Mouse (Mus musculus) gastrocnemius, postnatal 36 days (tissue): ENCODE measurements around the gene Opcml. TPM values are rescaled to one million over a fixed set of nuclear protein-coding genes. Genes with fewer than 3 reads are reported as not detected.

ENCODE experiments used
- DNase-seq, 2 experiments: peaks; one replicate each; pipeline ENCODE4 v3.0.0; 2022
- intact Hi-C: fragments of 180-260 bp; cut with DNase I; formaldehyde crosslinking; loops from one replicate; pipeline ENCODE4 v1.15.1; 2025
- total RNA-seq, 2 experiments: library from RNA; stranded (reverse); gene quantifications; 2 replicates each; pipeline ENCODE4 v1.2.3; 2021

Opcml gene
- total RNA-seq, 2 experiments from 2014 or later, result 1.0 to 1.5 TPM

DNA sequence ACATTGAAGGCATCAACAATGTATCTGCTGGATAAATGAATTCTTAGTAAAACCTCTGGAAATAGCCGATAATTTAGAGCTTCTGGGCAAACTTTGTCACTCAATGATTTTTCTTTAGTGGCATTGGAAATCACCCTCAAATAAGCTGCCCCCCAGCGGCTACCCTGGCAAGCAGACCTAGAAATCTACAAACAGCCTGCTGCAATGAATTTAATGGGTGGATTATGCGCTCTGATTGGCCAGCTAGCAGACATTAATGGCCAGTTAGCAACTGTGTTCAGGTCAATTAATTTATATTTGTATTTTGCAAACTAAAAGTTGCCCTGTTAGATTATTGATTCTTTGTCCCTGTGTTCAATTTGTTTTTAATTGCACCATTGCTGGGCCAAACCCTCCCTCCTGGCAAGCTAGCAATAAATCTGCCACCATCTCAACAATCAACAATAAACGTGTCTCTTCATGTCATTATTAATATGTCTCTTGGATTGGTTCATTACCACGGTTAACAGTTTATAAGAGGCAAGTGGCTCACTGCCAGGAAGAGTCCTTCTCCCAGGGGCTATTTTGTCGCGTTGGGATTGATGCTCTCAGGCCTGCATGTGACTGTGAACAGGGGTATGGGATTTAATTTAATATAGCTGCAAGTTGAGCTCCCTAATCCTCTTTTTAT is 896.5 kb downstream of the Opcml start:
- DNase-seq, result no peak
- intact Hi-C loops, result no loop called here

DNA sequence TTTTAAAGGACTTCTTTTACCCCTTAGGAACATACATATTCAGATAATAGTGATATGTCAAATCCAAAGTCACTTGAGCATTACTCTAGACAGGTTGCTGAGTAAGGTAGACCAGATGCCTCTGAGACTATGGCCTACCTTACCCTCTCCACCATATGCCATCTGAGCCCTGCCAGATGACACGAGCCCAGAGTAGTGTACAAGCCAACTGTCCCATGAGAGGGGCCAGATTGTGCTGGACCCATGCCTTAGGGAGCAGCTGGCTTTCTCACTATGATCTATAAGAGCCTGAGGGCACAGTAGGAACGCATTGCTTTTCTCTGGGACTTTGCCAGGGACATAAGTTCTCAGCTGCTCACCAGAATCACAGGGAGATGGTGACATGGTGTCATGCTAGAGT is 899.6 kb downstream of the Opcml start:
- intact Hi-C loops, result no loop called here
- DNase-seq, result no peak

DNA sequence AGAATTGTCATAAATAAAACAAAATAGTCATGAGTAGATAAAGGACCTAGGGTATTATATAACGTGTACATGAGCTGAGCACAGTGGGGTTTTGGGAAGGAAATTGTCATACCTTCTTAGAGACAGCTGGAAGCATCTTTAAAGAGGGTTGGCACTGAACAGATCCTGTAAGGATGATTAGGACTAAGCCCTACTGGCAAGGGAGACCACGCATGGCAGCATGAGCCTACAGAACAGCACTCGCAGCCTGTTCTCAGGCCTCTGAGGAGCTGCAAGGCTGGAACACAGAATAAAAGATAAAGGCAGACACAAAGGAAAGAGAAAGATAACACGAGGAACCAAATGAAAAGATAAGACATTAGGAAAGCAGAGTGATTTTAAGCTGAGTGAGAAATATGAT is 915.2 kb downstream of the Opcml start:
- DNase-seq, result no peak
- intact Hi-C loops, result no loop called here

DNA sequence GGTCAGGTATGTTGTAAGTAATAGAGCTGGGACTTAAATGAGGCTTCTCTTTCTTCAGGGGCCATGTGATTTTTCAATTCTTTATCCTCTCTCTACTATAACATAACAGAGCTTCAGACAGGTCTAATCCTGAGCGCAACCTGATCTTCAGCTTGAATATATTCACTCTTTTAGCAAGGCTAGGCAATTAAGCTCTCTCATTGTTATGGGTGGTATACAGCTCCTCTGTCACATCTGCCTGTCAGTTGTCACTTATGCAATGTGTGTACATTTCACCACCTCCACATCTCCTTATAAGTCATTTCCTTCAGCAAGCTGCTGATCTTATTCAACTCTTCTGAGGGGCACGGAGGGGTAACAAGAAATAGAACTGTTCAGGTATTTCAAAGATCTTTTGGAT is 924.0 kb downstream of the Opcml start:
- DNase-seq, result no peak
- intact Hi-C loops, result no loop called here

DNA sequence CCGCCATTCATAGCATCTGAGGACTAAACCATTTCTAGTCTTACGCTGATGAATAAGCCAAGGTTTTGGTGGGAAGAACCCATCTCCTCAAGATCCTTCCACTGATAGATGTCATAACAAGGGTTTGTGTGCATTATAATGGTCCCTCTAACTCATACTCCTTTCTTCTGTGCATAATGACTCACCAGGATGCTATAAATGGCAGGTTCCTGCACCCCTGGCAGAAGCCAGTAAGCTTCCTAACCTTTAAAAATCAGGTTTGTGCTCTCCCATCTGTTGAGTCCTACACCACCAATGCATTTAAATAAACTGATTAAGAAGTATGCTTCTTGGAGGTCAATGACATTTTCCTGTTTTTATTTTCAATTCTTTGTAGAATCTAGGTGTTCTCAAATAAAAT is 929.6 kb downstream of the Opcml start:
- intact Hi-C loops, result no loop called here
- DNase-seq, result no peak

DNA sequence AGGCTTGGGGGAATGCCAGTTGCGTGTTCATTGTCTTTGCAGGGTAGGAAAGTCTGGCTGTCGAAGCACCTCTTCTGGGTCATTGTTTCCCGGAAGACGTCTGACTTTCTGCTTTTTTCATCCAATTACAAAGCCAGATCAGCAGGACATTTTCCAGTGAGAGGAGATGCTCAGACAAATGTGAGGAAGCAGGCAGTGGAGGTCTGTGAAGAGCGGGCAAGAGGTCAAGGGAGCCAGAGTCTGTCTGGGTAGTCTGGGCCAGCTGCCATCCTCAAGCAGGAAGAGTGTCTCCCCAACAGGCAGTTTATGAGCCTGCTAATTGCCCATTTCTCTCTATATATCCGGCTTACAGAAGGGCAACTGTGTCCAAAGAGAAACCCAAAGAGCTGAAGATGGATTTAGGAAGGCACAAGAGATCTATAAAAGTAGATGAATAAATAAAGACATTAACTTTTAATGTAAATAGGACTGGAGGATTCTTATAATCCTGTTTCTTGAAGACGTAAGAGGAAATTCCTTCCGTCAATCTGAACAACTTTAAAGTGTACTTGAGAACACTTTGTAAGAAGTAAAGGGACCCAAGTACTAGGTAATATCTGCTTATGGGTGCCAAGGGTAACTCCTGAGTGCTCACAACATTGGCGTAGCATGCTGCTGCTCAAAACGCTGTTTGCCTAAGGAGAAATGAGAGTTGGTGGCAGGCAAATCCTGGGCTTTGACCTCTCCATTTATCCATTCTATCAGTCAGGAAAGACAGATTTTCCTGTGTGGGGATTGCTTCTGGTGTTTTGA is 941.4 kb downstream of the Opcml start:
- no peak for DNase-seq
- intact Hi-C loops, result no loop called here

DNA sequence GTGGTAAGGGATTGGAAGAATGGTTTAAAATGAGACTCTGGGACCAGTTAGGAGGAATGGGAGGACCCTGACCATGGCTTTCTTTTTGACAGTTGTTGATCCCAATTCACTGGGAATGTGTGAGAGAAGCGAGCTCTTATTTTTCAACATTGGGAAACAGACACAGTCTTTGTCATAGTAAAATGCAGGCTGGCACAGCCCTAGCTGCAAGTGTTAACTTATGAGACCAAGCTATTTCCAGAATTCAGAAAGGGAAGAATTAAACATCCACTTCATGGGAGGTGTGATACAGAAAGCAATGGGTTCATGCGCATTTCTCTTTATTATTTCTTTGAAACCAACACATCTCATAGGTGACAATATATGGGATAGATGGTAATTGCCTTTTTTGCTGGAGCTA is 947.4 kb downstream of the Opcml start:
- intact Hi-C loops, result no loop called here

DNA sequence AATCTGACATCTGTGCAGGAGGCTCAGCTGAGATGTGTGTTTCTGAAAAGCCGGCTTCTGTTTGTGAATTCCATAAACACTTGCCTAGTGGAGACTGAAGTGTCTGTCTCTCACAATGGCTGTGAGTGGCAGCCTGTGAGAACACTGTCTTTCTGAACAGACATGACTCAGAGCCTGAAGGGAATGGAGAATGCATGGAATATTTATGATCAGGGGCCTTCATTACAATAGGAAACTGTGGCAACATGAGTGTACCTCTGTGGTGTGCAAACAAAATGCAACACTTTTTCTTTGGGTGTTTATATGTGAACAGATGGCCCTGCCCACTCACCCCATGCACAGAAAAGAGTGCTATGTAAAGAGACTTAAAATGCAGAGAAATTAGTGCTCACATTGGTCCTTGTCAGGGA is 947.9 kb downstream of the Opcml start:
- intact Hi-C loops, result no loop called here
- DNase-seq, result no peak

More for the DNA sequence above, 947.4 kb downstream of the Opcml start:
- DNase-seq, result no peak

DNA sequence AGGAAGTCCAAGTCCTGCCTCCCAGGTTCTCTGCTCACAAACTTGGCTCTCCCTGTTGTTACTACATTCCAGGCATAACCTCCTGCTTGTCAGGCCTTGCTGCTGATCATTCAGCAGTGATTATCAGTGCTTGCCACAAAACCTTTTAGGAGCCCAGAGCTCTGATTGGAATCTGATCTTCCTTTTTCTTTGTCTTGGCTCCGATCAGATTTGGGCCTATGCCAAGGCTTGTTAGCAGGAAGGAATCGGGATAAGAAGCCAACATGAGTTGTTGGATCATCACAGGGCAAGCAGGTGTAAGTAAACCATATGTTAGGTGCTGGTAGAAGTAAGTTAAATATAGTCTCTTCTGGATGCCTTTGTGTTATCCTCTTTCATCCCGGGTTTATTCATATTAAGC is 954.2 kb downstream of the Opcml start:
- DNase-seq, result no peak
- intact Hi-C loops, result no loop called here

DNA sequence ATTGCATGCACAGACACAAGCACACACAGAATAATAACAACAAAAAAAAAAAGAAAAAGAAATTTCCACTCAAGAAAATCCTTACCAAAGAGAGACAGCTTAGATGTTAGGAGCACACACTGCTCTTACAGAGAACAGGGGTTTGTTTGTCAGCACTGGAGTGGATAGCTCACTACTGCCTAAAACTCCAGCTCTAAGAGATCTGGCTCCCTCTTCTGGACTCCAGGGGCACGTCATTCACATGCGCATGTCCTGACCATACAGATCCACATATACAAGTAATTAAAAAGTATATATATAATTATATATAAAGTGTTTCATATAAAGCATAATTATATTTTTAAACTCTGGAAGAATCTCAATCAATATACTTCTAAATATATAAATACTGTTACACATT is 958.3 kb downstream of the Opcml start:
- no peak for DNase-seq
- intact Hi-C loops, result no loop called here

DNA sequence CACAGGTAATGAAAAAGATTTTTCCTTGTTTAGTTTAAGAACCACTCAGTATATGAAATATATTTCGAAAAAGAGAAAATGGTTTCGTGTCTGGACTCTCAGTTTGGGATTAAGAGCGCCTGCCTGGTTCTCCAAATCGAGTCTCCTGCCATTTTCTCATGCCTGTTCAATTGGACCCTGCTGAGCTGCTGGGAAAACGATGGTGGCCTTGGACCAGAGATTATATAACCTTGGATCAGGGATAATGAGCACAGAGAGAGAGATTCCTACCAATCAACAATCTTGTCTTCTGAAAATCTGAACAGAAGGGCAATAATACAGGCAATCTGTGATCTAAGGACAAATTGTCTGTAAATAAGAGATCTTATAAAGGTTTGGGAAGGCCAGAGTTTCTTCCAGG is 962.3 kb downstream of the Opcml start:
- no peak for DNase-seq
- intact Hi-C loops, result no loop called here

DNA sequence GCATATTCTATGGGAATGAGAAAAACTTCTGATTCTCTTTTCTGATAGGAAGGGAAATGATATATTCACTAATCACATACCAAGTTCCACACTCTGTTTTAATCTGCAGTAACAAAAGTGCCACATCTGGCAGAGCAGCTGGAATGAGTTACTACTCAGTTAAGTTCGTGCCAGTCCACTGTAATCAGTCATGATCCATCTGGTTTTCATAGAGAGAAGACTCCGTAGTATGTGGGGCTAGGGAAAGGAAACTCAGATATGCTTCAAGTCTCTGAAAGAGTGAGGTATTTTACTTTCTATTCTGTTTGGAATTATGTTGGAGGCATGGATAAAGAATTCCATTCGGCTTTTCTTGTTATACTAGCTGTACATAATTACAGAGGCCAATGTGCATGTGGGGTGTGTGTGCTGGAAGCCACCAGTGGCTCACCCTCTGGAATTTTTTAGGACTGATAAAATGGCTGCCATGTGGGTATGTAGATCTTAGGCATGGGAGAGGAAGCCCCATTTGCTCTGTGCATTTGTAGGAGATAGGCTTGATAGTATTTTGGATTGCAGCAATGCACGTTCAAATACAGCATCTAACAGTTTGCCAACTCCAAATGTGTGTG is 966.4 kb downstream of the Opcml start:
- DNase-seq, result no peak
- intact Hi-C loops, result no loop called here

DNA sequence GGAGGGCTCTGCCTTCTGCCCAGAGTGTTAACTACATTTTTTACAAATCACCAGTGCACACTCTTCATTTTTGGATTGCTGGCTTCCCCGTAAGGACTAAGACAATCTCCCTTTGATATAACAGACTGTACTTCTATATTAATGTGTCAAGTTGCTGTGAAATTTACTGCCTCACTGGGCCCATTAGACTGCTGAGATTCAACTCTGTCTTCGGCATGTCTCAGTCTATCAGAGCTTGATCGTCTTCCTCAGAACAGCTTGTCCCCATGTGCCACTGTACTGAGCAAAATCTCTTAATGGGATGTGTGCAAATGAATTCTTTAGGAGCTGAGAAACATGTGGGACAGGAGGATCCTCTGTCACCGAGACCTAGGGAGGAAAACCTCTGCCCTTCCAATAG is 970.9 kb downstream of the Opcml start:
- intact Hi-C loops, result no loop called here

DNA sequence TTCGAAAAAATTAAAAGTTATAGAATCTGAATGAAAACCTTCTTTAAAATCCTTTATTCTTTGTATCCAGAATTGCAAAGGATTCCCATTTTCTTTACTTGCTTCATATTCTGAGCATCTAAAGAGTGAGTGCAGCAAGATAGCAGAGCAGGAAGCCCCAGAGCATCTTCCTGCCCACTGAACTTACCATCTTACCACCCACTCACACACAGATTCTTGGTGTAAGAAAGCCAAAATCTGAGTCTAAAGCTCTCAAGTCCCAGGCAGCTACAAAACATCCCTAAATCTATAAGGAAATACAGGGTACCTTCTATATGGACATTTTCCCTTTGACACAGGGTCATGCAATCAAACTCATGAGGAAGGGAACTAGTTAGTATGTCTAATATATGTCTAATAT is 973.6 kb downstream of the Opcml start:
- no peak for DNase-seq
- intact Hi-C loops, result no loop called here

More for the DNA sequence above, 970.9 kb downstream of the Opcml start:
- DNase-seq, result no peak

DNA sequence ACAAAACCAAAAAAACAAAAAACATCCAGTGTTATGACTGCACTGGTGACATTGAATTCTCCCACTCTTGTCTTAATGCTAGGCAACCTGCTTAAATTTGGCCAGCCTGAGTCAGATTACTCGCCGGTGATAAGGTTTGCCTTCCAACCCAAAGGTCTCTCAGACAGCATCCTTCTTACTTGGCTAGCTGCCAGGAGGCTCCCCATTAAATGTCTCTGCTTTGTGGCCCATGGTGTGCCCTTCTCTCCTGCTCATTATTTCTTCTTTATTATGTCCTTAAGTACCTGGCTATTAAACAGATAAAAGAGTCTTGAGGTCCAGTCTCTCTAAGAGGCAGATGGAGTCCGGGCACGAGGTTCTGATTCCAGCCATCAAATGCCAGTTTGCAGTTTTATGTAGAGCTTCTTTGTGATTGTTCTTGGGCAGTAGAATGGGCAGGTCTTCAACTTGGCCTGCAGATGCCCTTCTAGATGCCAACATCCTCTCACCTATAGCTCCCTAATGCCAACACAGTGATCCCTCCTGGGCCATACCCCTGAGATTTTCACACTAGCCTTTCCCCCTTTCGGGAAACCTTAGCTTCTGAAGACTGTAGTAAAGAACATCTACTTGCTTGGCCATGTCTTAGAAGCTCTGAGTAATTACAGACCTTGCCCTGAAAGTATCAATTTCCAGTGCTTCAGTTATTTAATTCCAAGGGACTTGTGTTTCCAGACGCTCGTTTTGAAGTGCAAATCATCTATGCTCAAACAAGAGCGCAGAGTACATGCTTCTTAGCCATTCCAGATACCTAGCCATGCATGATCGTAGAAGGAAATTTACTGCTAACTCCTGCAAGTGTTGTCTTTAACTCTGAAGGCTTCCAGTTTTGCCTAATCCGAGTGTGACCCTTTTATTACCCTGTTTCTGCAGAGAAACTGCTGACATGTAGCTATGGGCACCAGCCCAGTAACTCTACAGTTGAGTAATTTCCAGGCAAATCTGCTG is 986.2 kb downstream of the Opcml start:
- no peak for DNase-seq
- intact Hi-C loops, result no loop called here

DNA sequence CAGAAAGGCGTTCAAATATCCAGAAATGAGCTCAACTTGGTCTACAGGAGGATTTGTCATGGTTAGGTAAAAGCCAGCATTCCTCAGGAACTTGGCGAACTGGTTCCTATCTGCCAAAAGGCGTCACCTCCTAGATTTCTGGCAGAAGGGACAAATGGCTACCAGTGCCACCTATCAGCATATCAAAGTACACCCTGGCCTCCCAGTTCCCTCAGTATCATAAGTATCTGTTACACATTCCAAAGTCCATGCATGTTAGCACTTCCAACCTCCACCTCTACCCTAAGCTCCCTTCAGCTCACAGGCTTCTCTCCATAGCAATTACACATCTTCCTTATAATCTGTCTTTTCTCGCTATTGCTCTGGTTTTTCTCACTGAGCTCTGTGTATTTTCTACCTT is 993.3 kb downstream of the Opcml start:
- DNase-seq, result no peak
- intact Hi-C loops, result no loop called here

DNA sequence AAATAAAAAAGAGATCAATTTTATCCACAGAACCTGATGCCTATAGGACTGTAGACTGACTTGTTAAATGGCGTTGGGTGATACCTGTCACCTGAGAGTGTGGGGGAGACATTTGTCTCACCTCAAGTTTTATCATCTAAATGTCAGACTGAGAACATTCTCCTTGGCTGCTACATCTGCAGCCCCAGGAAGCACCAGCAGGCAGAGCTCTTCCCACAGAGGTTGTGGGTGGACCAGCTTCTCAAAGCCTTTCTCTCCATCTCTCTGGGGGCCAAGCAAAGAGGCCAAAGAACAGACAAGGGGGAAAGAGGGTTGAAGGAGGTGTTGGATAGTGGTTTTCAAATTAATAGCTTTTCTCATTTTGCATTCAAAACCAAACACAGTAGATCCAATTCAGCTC is 998.9 kb downstream of the Opcml start:
- intact Hi-C loops, result no loop called here
- DNase-seq, result no peak

DNA sequence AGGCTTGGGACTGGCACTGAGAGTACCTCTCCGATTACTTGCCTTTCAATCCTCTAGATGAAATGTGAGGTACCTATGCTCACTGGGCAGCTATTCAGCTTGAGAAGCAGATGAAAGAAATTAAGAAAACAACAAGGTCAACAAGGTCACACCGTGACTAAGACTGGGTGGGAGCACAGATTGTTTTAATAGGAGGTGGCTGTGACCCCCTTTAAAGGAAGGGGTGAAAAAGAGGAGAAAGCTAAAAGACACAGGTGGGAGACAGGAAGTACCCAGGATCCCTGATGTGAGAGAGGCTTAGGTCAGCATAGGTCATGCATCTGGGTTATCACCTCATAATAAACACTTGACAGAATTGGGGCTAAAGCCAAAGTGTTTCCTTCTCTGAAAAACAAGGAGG is 1009.5 kb downstream of the Opcml start:
- no peak for DNase-seq
- intact Hi-C loops, result no loop called here

DNA sequence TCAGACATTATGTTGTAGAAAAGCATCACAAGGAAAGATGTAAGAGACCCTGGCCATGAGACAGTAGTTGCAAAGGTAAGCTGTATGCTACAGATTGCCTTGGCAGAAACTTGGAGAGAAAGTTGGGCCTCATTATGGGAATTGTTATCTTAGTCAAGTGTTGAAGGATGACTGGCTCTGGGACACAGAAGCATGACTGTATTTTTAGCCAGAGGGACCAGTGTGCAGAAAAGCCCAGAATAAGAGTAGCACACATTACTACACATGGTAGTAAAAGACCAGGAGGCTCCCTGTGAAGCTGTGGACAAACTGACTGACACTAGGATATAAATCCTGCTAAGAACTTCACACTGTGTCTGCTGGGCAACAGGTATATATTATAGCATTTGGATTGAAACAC is 1016.1 kb downstream of the Opcml start:
- no peak for DNase-seq
- intact Hi-C loops, result no loop called here

DNA sequence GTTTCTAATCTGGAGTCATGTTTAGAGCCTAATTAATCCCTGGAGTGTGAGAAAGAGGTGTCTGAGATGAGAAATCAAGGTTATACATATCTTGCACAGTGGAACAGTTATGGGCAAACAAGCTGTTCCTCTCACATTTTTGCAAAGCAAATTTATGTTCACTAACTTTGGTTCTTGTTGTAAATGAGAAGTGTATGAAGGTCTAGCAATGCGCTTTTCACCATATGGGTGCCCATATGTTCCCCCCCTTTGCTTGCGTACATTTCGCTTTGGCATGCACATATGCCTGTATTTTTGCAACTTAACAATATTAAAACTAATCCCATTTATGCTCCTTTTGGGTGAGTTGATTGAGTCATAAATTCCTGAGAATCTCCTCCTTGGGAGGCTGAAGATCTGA is 1031.5 kb downstream of the Opcml start:
- DNase-seq, result no peak
- intact Hi-C loops, result no loop called here

DNA sequence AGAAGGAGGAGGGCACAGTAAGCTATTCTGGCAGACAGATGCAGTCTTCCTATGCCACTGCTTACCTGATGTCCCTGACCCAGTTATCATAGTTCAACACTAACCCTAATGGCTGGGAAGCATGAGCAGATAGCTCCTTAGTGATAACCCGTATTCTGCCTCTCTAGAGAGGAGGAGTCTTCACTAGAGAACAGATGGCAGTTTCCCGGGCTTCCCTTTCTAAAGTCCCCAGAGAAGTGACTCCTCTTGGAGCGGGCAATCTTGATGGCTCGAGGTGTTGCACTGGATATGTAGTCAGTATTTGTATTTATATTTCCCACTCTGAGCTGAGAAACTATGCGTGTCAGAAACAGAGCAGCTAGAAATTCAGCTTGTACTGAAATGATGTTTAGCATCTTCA is 1031.9 kb downstream of the Opcml start:
- intact Hi-C loops, result no loop called here
- DNase-seq, result no peak
